Mouse (Mus musculus): ENCODE results near the gene Ctps2. TPM values are rescaled to one million over a fixed set of nuclear protein-coding genes. Genes with fewer than 3 reads are reported as not detected.

The Ctps2 gene
- polyA plus RNA-seq, 1 experiment from 2014 or later = 77.7 TPM

DNA sequence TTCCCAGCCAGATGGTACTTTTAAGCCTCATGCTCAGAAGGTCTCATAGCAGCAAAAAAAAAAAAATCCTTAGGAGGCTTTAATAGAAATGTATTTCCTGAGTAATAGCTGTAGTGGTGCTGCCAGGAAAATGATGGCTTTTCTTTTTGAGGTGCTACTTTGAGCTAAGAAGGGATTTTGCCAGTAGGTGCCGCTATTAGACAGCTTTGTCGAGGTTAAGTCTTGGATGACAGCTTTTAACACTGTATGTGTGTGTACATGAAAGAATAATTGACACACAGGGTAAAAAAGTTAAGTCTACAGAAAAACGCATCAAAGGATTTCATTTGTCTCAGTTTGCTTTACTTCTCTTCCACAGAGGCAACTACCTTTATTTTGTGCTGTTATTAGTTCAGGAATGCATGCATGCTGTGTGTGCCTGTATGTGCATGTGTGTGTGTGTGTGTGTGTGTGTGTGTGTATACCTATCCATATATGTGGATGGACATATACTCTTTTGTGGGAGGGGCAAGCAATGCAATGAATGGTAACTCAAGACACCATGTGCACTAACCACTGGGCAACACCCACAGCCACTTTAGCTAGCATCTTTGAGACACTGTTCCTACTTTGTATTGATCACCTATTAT lies 48.9 kb downstream of the Ctps2 start:
- Histone ChIP-seq H3K9ac (ENCODE audit: low read depth, low read length) (no peak overlapping the region), H3K27ac (replicated peaks; ENCODE audit: low read depth, low read length) (no peak overlapping the region), H3K27me3 (replicated peaks; ENCODE audit: control insufficient read depth, insufficient read depth, low read length) (no peaks in the 10 kb centered on the region), H3K4me3 (ENCODE audit: low read depth, low read length) (no peak overlapping the region), H3K36me3 (ENCODE audit: control insufficient read depth, insufficient read depth, low read length) (no peaks in the 10 kb centered on the region), H3K4me1 (ENCODE audit: control insufficient read depth, insufficient read depth, low read length) (no peaks in the 10 kb centered on the region), H3K4me2 (ENCODE audit: low read depth, low read length) (no peak overlapping the region), H3K9me3 (ENCODE audit: control insufficient read depth, low read length) (no peaks in the 10 kb centered on the region)
- DNase-seq (ENCODE audit: low spot score) (peak; percentile 67), ATAC-seq (ENCODE audit: low read depth) (no peak)
- WGBS = 36% methylated on average over 3 of the region's 3 CpGs

- no peak overlapping the region for H3K4me2 ChIP-seq (ENCODE audit: low read depth, low read length)
- DNase-seq (ENCODE audit: low spot score) = no peak
- H3K27me3 ChIP-seq (replicated peaks; ENCODE audit: control insufficient read depth, insufficient read depth, low read length) = no peaks in the 10 kb centered on the region
- no peaks in the 10 kb centered on the region for H3K36me3 ChIP-seq (ENCODE audit: control insufficient read depth, insufficient read depth, low read length)
- H3K4me1 ChIP-seq (ENCODE audit: control insufficient read depth, insufficient read depth, low read length) = no peaks in the 10 kb centered on the region
- no peaks in the 10 kb centered on the region for H3K9me3 ChIP-seq (ENCODE audit: control insufficient read depth, low read length)
- no peak for ATAC-seq (ENCODE audit: low read depth)
- no peak overlapping the region for H3K27ac ChIP-seq (replicated peaks; ENCODE audit: low read depth, low read length)
- 82% methylated on average over 3 of the region's 3 CpGs for WGBS
- H3K9ac ChIP-seq (ENCODE audit: low read depth, low read length) = no peak overlapping the region
- no peak overlapping the region for H3K4me3 ChIP-seq (ENCODE audit: low read depth, low read length)
These were observed 56.9 kb downstream of the Ctps2 start for GRCm38 (mm10) chrX:162957921-162958320.

DNA sequence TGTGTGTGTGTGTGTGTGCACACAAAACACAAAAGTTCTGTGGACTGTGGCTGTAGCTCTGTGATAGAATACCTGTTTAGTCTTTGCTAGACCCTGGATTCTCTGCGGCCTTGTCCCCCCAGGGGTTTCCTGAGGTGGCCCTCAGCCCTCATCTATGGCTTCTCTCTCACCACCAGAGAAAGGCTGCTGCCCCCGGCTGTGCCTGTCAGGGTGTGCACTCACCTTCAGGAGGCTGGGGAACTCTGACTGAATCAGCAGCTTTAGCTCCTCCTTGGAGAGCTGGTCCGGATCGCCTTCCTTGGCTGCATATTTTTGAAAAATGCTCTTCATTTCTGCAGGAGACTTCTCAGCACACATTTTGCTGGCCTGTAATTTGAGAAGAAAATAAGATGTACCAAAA lies 62.8 kb downstream of the Ctps2 start:
- WGBS = 34% methylated on average over 4 of the region's 4 CpGs
- H3K9ac ChIP-seq (ENCODE audit: low read depth, low read length) = no peak overlapping the region
- H3K27ac ChIP-seq (replicated peaks; ENCODE audit: low read depth, low read length) = no peak overlapping the region
- H3K36me3 ChIP-seq (ENCODE audit: control insufficient read depth, insufficient read depth, low read length) = no peaks in the 10 kb centered on the region
- DNase-seq (ENCODE audit: low spot score) (peak; percentile 2), ATAC-seq (ENCODE audit: low read depth) (no peak)
- no peak overlapping the region for H3K4me2 ChIP-seq (ENCODE audit: low read depth, low read length)
- H3K4me3 ChIP-seq (ENCODE audit: low read depth, low read length) = no peak overlapping the region
- H3K9me3 ChIP-seq (ENCODE audit: control insufficient read depth, low read length) = no peaks in the 10 kb centered on the region
- H3K4me1 ChIP-seq (ENCODE audit: control insufficient read depth, insufficient read depth, low read length) = no peaks in the 10 kb centered on the region
- H3K27me3 ChIP-seq (replicated peaks; ENCODE audit: control insufficient read depth, insufficient read depth, low read length) = peaks cover 3% of the 10 kb centered on the region

- WGBS = 59% methylated on average over 3 of the region's 3 CpGs
These were observed 63.3 kb downstream of the Ctps2 start, which contains the start of gene S100g for GRCm38 (mm10) chrX:162964383-162964782. S100g (minus strand) TSS chrX:162964599.

DNA sequence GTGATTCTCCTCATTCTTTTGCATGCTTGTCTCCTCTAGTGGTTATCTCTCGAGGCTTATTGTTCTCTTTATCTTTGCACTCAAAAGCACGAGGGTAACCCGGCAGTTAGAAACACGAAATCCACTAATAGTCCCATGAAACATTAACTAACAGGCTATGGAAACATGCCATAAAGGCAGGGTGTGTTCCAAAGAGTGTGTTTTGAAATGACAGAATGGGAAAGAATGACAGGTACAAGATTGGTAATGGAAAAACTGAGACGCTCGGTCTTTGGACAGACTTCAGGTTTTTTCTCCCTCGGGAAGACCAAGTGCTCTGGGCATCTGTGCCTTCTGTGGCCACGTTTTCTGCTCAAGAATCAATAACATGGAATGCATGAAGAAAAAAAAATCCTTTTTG lies 66.4 kb downstream of the Ctps2 start:
- no peak for DNase-seq (ENCODE audit: low spot score)
- Histone ChIP-seq H3K27me3 (replicated peaks; ENCODE audit: control insufficient read depth, insufficient read depth, low read length) (peaks cover 3% of the 10 kb centered on the region), H3K9me3 (ENCODE audit: control insufficient read depth, low read length) (no peaks in the 10 kb centered on the region), H3K36me3 (ENCODE audit: control insufficient read depth, insufficient read depth, low read length) (no peaks in the 10 kb centered on the region), H3K4me3 (ENCODE audit: low read depth, low read length) (no peak overlapping the region), H3K4me2 (ENCODE audit: low read depth, low read length) (no peak overlapping the region), H3K27ac (replicated peaks; ENCODE audit: low read depth, low read length) (no peak overlapping the region), H3K4me1 (ENCODE audit: control insufficient read depth, insufficient read depth, low read length) (no peaks in the 10 kb centered on the region), H3K9ac (ENCODE audit: low read depth, low read length) (no peak overlapping the region)
- 77% methylated on average over 8 of the region's 8 CpGs for WGBS
- ATAC-seq (ENCODE audit: low read depth) = no peak

More at GRCm38 (mm10) chrX:162964383-162964782, 63.3 kb downstream of the Ctps2 start, which contains the start of gene S100g:
- Histone ChIP-seq H3K27me3 (replicated peaks; ENCODE audit: control insufficient read depth, insufficient read depth, low read length) (peaks cover 3% of the 10 kb centered on the region), H3K4me2 (ENCODE audit: low read depth, low read length) (no peak within 1 kb of the TSS), H3K9me3 (ENCODE audit: control insufficient read depth, low read length) (no peaks in the 10 kb centered on the region), H3K4me3 (ENCODE audit: low read depth, low read length) (no peak within 1 kb of the TSS), H3K4me1 (ENCODE audit: control insufficient read depth, insufficient read depth, low read length) (no peaks in the 10 kb centered on the region), H3K27ac (replicated peaks; ENCODE audit: low read depth, low read length) (no peak within 1 kb of the TSS), H3K36me3 (ENCODE audit: control insufficient read depth, insufficient read depth, low read length) (no peaks in the 10 kb centered on the region), H3K9ac (ENCODE audit: low read depth, low read length) (no peak within 1 kb of the TSS)
- peak; percentile 1 for DNase-seq (ENCODE audit: low spot score)
- no peak for ATAC-seq (ENCODE audit: low read depth)

DNA sequence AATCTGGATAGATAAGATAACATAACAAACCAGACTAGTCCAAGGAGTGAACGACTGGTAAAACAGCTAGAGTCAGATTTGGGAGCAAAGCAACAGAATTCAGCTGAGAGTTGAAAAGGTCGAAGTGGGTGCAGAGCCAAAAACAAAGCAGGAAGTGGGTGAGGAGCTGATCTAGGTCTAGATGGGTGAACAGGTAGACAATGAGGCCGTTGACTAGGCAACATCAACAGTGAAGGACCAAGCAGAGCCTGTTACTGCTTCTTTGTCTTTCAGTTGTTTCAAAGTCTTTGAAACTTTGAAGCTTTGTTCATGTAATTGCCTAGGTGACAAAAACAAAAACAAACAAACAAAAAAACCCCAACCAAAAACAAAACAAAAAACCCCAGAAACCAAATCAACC lies 75.2 kb downstream of the Ctps2 start:
- H3K9ac ChIP-seq (ENCODE audit: low read depth, low read length) = no peak overlapping the region
- no peaks in the 10 kb centered on the region for H3K4me1 ChIP-seq (ENCODE audit: control insufficient read depth, insufficient read depth, low read length)

DNA sequence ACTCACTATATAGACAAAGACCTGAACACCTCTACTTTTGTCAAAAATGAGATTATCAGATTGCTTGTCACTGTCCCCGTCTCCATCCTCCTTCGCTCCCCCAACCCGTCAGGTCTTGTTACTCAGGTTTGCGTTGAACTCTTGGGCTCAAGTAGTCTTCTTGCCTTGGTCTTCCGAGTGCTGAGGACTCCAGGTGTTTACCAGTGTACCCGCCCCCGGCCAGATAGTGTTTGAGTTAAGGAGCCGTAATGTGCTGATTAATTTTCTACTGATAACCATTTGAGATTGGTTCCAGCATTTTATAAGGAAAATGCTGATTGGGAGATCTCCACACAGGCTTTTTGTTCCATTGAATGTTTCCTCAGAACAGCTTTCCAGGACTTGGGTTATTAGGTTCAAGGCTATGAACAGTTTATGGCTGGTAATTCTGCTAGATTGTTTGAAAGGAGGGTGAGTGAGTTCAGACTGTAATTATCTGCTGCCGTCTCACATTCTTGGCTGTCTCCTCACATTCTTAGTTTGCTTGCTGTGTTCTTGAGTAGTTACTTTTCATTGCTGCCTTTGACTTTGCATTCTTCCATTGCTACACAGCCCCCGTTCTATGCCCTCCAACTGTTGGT lies 85.9 kb downstream of the Ctps2 start:
- DNase-seq (ENCODE audit: low spot score) (no peak), ATAC-seq (ENCODE audit: low read depth) (no peak)
- Histone ChIP-seq H3K9me3 (ENCODE audit: control insufficient read depth, low read length) (no peaks in the 10 kb centered on the region), H3K27me3 (replicated peaks; ENCODE audit: control insufficient read depth, insufficient read depth, low read length) (no peaks in the 10 kb centered on the region), H3K27ac (replicated peaks; ENCODE audit: low read depth, low read length) (no peak overlapping the region), H3K9ac (ENCODE audit: low read depth, low read length) (no peak overlapping the region), H3K4me3 (ENCODE audit: low read depth, low read length) (no peak overlapping the region), H3K36me3 (ENCODE audit: control insufficient read depth, insufficient read depth, low read length) (no peaks in the 10 kb centered on the region), H3K4me1 (ENCODE audit: control insufficient read depth, insufficient read depth, low read length) (no peaks in the 10 kb centered on the region), H3K4me2 (ENCODE audit: low read depth, low read length) (no peak overlapping the region)
- WGBS = 91% methylated on average over 10 of the region's 10 CpGs

More for the DNA sequence above, 75.2 kb downstream of the Ctps2 start:
- no peak for ATAC-seq (ENCODE audit: low read depth)
- Histone ChIP-seq H3K4me2 (ENCODE audit: low read depth, low read length) (no peak overlapping the region), H3K27ac (replicated peaks; ENCODE audit: low read depth, low read length) (no peak overlapping the region), H3K27me3 (replicated peaks; ENCODE audit: control insufficient read depth, insufficient read depth, low read length) (no peaks in the 10 kb centered on the region; the same call in 1 of the 2 replicates), H3K4me3 (ENCODE audit: low read depth, low read length) (no peak overlapping the region), H3K9me3 (ENCODE audit: control insufficient read depth, low read length) (no peaks in the 10 kb centered on the region), H3K36me3 (ENCODE audit: control insufficient read depth, insufficient read depth, low read length) (no peaks in the 10 kb centered on the region)
- DNase-seq (ENCODE audit: low spot score) = no peak
- 77% methylated on average over 3 of the region's 3 CpGs for WGBS

GRCm38 (mm10) chrX:162991396-162991795 lies 90.4 kb downstream of the Ctps2 start:
- WGBS = 75% methylated on average over 4 of the region's 4 CpGs
- Histone ChIP-seq H3K27ac (replicated peaks; ENCODE audit: low read depth, low read length) (no peak overlapping the region), H3K9me3 (ENCODE audit: control insufficient read depth, low read length) (no peaks in the 10 kb centered on the region), H3K4me3 (ENCODE audit: low read depth, low read length) (no peak overlapping the region), H3K4me1 (ENCODE audit: control insufficient read depth, insufficient read depth, low read length) (no peaks in the 10 kb centered on the region), H3K9ac (ENCODE audit: low read depth, low read length) (no peak overlapping the region), H3K36me3 (ENCODE audit: control insufficient read depth, insufficient read depth, low read length) (no peaks in the 10 kb centered on the region), H3K27me3 (replicated peaks; ENCODE audit: control insufficient read depth, insufficient read depth, low read length) (no peaks in the 10 kb centered on the region), H3K4me2 (ENCODE audit: low read depth, low read length) (no peak overlapping the region)
- DNase-seq (ENCODE audit: low spot score) (no peak), ATAC-seq (ENCODE audit: low read depth) (no peak)

DNA sequence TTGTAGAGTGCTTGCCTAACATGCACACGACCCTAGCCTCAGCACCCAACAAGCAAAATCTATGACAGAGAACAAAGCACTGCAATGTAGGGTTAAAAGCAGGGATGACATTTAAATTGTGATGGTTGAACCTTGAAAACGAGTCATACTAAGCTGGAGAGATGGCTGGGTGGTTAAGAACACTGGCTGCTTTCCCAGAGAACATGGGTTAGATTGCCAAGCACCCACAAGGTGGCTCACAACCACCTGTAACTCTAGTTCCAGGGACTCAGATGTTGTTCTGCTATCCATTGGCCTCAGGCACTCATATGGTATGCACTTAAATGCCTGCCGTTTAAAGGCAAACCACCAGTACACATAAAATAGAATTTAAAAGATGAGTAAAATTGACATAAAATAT lies 91.1 kb downstream of the Ctps2 start:
- no peak overlapping the region for H3K27ac ChIP-seq (replicated peaks; ENCODE audit: low read depth, low read length)
- DNase-seq (ENCODE audit: low spot score) (peak; percentile 5), ATAC-seq (ENCODE audit: low read depth) (no peak)
- no peaks in the 10 kb centered on the region for H3K9me3 ChIP-seq (ENCODE audit: control insufficient read depth, low read length)
- H3K27me3 ChIP-seq (replicated peaks; ENCODE audit: control insufficient read depth, insufficient read depth, low read length) = no peaks in the 10 kb centered on the region
- H3K36me3 ChIP-seq (ENCODE audit: control insufficient read depth, insufficient read depth, low read length) = 0 out of 2 replicates have a peak, but pooled peaks cover 5% of the 10 kb centered on the region
- WGBS = 67% methylated on average over 3 of the region's 3 CpGs
- H3K4me3 ChIP-seq (ENCODE audit: low read depth, low read length) = no peak overlapping the region
- H3K4me2 ChIP-seq (ENCODE audit: low read depth, low read length) = no peak overlapping the region
- H3K4me1 ChIP-seq (ENCODE audit: control insufficient read depth, insufficient read depth, low read length) = no peaks in the 10 kb centered on the region
- no peak overlapping the region for H3K9ac ChIP-seq (ENCODE audit: low read depth, low read length)

Measured in embryonic facial prominence, embryonic 14.5 days (tissue).